Mouse (Mus musculus) monocyte, adult 5-6 weeks (primary cell): Measurements from ENCODE around the gene Thap3. TPM values are rescaled to one million over a fixed set of nuclear protein-coding genes. Genes with fewer than 3 reads are reported as not detected.
"Not testable (repeated sequence)": the region's sequence is repeated elsewhere in the genome, so short reads cannot be mapped to it uniquely, and the experiment has no call there.

ENCODE experiments used
- ATAC-seq: fragments of 153-309, 156-312 bp; replicated peaks from 2 replicates; pipeline ENCODE4 v1.8.0; 2017; ENCODE audit warnings: mild to moderate bottlenecking; ENCODE audit not compliant: low TSS enrichment, insufficient number of reproducible peaks, severe bottlenecking, poor library complexity, low FRiP score
- total RNA-seq: library from RNA; stranded (forward); fragments of 200-1000, 200-491, 200-594 nt; gene quantifications from 3 replicates; pipeline ENCODE4 v1.2.3, GENCODE M21; 2017

Thap3 gene
- 7.5 to 11.4 TPM (median 10.5 TPM) in 3 replicates for total RNA-seq

- 0 out of 2 replicates have a peak, but pooled peaks have one; percentile 45 for ATAC-seq
These were observed at the start of gene Thap3 for GRCm38 (mm10) chr4:151988342-151989109. Thap3 (minus strand) TSS chr4:151988997.

- no peak for ATAC-seq
These were observed 49.6 kb upstream of the Thap3 start, which contains the start of gene Tas1r1 for GRCm38 (mm10) chr4:152038225-152038984. Tas1r1 (minus strand) TSS chr4:152038568.

GRCm38 (mm10) chr4:152036464-152036863, 47.7 kb upstream of the Thap3 start:
- ATAC-seq: not testable (repeated sequence)

GRCm38 (mm10) chr4:152032922-152033321, 44.1 kb upstream of the Thap3 start:
- ATAC-seq: no peak

- no peak for ATAC-seq
These were observed 41.2 kb upstream of the Thap3 start for GRCm38 (mm10) chr4:152029997-152030396.

GRCm38 (mm10) chr4:152029087-152029486, 40.3 kb upstream of the Thap3 start:
- ATAC-seq: no peak

GRCm38 (mm10) chr4:152028456-152028855, 39.7 kb upstream of the Thap3 start:
- no peak for ATAC-seq

- peak; percentile 89 for ATAC-seq
These were observed 38.7 kb upstream of the Thap3 start, which contains the start of gene Zbtb48 for GRCm38 (mm10) chr4:152027524-152027923. Zbtb48 (minus strand) TSS chr4:152027671.

GRCm38 (mm10) chr4:152026751-152027508, 38.1 kb upstream of the Thap3 start:
- 0 out of 2 replicates have a peak, but pooled peaks have one; percentile 8 for ATAC-seq

GRCm38 (mm10) chr4:152024525-152024924, 35.7 kb upstream of the Thap3 start:
- no peak for ATAC-seq

GRCm38 (mm10) chr4:152022506-152022905, 33.7 kb upstream of the Thap3 start:
- no peak for ATAC-seq

GRCm38 (mm10) chr4:152021568-152022097, 32.8 kb upstream of the Thap3 start:
- ATAC-seq: no peak

GRCm38 (mm10) chr4:152020024-152020423, 31.2 kb upstream of the Thap3 start:
- ATAC-seq: no peak

GRCm38 (mm10) chr4:152019073-152019472, 30.3 kb upstream of the Thap3 start:
- no peak for ATAC-seq

- ATAC-seq: no peak
These were observed 24.4 kb upstream of the Thap3 start for GRCm38 (mm10) chr4:152013036-152013813.

GRCm38 (mm10) chr4:152012109-152012508, 23.3 kb upstream of the Thap3 start:
- ATAC-seq: no peak

GRCm38 (mm10) chr4:152011171-152011760, 22.5 kb upstream of the Thap3 start:
- no peak for ATAC-seq

- ATAC-seq: no peak
These were observed 21.9 kb upstream of the Thap3 start for GRCm38 (mm10) chr4:152010707-152011134.
